Mouse (Mus musculus) G1E (cell line): Measurements from ENCODE around the gene Mettl14.

Source experiments
- CTCF ChIP-seq: IDR thresholded peaks from 2 replicates; pipeline ENCODE4 v1.5.1; 2012; ENCODE audit warnings: low read depth, low read length, inconsistent platforms, mixed read lengths
- GATA1 ChIP-seq: IDR thresholded peaks from 2 replicates; pipeline ENCODE4 v1.6.1; 2012; ENCODE audit warnings: borderline replicate concordance, low read length, inconsistent platforms, mixed read lengths
- TAL1 ChIP-seq: conservative IDR thresholded peaks from 2 replicates; pipeline ENCODE4 v1.6.1; 2012; ENCODE audit warnings: low read depth, low read length, inconsistent platforms, mixed read lengths

DNA sequence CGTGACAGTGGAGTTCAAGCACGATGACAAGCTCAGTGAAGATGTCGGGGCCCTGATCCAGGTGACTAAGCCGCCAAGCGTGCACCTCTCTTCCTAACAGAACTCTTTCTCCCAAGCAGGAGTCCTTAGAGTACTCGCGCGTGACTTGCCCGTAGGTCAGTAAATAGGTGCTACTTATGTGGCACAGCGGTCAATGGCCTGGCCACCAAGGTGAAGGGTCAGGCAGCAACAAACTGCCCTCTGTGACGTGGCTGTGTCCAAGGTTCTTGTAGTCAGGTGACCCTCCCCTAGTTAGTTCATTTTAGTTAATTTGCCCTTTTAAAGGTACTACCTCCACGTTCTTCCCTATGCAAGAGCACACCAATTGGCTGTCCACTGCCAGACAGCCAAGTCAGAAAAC, 32.2 kb downstream of the Mettl14 start:
- no peak for TF ChIP-seq CTCF
- TF ChIP-seq TAL1, result no peak
- no peak for TF ChIP-seq GATA1
